Mouse (Mus musculus) embryo, embryonic 11 days (tissue): Measurements from ENCODE around the gene Olfr545.

Experiments
- DNase-seq: peaks from one replicate; pipeline ENCODE4 v3.0.0-alpha.2; 2015

Olfr545 gene

DNA sequence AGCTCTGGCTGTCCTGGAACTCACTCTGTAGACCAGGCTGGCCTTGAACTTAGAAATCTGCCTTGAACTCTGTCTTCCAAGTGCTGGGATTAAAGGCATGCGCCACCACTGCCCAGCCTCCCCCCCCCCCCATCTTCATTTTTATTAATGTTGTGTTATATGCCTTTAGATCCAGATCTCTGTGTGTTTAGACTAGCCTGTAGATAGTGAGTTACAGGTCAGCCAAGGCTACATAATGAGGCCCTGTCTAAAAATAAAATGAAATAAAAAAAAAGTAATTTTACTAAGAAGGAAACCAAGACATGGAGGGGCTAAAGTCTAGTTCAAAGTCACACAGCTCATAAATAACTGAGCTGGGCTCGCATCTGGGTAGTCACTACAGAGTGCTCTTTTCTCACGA lies 20.4 kb downstream of the Olfr545 start:
- no peak for DNase-seq

DNA sequence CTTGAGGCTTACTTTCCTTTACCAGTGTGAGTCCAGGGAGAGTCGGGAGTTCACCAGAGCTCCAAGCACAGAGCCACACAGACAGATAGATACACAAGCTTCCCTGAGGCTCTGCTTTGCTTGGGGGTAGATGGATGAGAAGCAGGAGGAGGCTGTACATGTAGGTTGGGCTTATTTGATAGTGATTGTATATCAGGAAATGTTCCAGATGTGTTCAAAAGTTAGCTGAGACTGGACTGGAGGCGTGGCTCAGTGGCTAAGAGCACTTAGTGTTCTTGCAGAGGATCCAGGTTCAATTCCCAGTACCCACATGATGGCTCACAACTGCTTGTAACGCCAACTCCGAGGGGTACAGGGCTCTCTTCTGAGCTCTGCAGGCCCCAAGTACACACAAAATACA lies 20.9 kb downstream of the Olfr545 start:
- no peak for DNase-seq

GRCm38 (mm10) chr7:102477377-102477776 lies 22.0 kb downstream of the Olfr545 start:
- DNase-seq: peak; percentile 4

DNA sequence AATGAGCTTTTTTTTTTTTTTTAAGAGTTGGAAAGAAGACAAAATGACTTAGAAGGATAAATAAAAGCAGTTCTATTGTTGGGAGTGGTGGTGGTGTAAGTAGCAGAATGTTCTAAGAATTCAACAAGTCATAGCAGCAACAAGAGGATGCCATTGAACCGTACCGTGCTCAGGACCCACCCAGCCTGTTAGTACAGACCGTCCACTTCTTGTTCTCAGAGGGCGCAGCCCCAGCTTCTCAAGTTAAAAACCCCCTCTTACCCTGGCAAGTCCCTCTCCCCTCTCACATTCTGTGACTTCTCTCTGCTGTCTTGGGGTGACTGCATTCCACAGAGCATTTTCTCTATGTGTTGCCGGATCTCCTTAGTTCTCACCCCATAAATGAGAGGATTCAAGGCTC lies 22.8 kb downstream of the Olfr545 start:
- DNase-seq: no peak

- DNase-seq: no peak
Measured at GRCm38 (mm10) chr7:102472675-102473074, 26.7 kb downstream of the Olfr545 start.

- DNase-seq: no peak
Measured at GRCm38 (mm10) chr7:102467566-102467965, 31.8 kb downstream of the Olfr545 start.

DNA sequence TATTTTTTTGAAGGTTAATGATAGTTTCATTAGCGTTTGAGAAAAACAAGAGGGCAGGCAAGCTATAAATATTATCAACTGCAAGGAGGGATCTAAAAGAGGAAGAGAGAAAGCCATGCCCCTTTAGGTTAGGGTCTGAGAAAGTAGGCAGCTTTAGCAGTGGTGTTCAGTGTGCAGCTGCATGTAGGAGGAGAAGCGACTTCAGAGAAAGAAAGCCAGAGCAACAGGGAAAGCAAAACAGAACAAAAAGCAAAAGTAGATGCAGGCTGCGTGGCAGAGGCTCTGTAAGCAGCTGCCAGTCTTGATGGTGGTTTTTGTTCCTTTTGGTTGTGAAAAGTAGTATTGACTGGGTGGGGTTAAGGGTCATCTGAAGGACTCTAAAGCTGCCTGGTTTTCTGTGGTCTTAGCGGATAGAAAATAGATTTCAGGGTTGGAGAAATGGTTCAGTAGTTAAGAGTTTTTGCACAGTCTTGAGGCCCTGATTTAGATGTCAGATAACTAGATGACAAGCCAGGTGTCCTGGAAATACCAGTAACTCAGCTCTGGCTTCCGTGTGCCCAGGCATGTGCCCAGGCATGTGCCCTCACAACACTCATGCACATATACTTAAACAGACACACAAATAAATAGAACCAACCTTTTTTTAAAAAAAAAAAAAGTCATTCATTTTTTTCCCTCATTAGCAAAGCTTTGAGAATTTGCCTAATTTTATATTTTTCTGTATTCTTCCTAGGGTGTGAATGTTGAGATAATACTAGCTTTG lies 40.6 kb downstream of the Olfr545 start:
- no peak for DNase-seq

GRCm38 (mm10) chr7:102446438-102446837 lies 52.9 kb downstream of the Olfr545 start:
- DNase-seq: no peak

DNA sequence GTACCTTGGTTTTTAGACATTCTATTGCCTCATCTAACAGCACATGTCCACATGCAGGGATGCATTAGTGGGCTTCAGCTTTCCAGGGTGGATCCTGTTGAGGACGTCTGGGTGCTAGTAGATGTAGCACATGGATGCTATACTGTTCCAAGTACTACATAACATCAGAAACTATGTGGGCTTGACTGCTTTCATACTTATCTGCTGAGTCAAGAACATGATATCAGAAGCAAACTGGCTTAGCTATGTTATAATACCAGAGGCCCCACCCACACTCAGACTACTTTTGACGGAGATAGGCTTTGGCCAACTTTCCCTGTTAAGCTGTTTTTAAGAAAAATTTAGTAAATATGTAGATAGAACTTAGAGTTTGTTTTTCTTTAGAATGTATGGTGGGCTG lies 55.1 kb downstream of the Olfr545 start:
- DNase-seq: no peak

- peak; percentile 13 for DNase-seq
Measured at GRCm38 (mm10) chr7:102442432-102442831, 56.9 kb downstream of the Olfr545 start.

DNA sequence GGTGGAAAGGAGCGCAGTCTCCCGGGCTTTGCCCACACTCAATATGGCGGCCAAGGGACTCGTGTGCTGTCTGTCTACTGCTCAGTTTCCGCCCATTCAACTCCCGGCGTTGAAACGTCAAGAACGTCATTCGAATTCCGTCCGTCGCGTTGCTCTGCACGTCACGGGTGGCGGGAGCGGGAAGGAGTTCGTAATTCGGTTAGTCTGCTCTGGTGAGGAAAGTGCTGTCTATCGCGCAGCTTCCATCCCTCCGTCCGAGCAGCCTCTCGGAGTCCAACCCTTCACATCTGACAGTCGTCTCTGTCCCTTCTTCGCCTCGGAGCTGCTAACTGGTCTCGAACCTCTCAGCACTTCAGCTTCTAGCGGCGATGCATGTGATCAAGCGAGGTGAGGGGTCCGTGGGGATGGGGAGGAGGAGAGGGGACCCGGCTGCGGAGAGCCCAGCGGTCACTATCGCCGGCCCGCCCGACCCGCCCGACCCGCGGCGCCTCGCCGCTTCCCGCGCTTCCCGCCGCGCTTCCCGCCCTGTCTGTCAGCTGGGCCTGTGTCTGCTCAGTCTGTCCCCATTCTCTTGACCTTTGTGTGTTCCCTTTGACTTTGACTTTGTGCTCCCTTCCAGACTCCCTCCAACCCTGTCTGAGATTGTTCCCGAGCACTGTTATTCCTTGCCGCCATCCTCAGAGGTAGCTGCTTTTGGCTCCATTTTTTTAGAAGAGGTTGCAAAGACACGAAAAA lies 57.5 kb downstream of the Olfr545 start, which contains the start of gene Rrm1:
Gene Rrm1, plus strand, starts transcription at position 39 of the 735 bp plus-strand sequence.
- peak; percentile 98 for DNase-seq
